Mouse (Mus musculus): ENCODE data around the gene Pitx2.
A peak's percentile ranks its signal among the peaks of the same experiment; 100 is the strongest.

Pitx2 gene

DNA sequence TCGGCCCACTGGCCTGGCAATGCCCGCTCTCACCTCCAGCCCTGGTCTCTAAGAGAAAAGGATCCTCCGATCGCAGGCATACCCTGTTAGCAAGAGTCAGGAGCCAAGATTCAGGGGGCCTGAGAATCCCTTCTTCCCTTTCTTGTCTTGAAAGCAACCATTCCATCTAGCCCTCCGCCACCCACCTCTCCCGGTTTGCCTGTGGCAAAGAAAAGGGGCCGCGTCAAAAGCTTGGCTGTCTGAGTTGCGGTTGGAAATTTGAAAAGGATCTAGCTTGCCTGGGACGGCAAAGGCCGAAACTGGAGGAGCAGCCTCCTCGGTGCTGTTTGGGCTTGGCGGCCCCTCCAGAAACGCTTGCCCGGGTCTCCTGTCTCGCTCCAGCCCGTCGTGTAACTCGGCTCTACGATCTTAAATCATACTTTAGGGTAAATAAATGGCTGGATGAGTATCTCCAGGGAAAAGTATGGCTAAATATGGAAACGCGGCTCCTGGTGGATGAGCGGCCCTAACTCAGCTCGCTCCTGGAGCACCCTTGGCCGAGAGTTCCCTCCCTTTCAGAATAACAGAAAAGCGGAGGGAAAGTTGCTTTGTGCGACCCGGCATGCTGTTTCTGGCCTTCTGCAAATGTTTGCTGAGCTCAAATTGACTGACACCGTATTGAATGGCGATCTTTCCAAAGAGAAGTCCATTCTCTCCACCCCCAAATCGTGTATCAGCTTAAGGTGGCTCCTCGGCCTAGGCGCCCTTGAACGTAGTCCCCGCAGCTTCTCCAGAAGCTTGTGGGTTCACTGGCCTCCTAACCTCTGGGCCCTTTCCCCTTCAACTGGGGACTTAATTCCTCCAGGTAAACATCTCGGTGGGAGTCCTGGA lies 3.4 kb downstream of the Pitx2 start:
- no peak for DNase-seq

DNA sequence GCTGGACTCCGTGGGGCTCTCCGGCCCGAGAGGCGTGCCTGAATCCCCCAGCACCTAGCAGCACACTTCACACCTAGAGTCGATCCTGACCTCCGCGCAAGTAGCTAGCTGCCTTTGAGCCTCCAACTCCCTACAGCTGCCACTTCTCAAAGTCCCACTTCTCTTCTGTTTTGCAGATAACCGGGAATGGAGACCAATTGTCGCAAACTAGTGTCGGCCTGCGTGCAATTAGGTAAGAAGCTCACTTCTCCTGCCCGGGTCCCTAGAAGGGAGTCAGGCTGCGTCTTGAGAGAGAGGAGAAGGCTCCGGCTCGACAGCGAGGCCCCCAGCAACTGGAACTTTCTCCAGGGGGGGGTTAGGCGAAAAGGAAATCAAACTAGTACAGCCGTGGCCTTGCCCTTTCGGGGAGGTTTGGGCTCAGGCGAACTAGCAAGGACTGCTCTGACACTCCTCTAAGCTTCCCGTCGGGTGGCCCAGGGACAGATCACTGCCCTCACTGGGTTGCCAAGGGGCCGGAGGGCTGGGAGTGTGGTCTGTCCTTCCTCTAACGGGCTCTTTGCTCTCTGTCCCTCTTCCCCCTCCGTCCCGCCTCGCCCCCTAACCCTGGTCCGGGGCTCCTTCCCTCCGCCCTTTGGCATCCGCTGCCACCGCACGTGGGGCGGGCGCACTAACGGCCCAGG lies 4.2 kb downstream of the Pitx2 start:
- no peak for DNase-seq

DNA sequence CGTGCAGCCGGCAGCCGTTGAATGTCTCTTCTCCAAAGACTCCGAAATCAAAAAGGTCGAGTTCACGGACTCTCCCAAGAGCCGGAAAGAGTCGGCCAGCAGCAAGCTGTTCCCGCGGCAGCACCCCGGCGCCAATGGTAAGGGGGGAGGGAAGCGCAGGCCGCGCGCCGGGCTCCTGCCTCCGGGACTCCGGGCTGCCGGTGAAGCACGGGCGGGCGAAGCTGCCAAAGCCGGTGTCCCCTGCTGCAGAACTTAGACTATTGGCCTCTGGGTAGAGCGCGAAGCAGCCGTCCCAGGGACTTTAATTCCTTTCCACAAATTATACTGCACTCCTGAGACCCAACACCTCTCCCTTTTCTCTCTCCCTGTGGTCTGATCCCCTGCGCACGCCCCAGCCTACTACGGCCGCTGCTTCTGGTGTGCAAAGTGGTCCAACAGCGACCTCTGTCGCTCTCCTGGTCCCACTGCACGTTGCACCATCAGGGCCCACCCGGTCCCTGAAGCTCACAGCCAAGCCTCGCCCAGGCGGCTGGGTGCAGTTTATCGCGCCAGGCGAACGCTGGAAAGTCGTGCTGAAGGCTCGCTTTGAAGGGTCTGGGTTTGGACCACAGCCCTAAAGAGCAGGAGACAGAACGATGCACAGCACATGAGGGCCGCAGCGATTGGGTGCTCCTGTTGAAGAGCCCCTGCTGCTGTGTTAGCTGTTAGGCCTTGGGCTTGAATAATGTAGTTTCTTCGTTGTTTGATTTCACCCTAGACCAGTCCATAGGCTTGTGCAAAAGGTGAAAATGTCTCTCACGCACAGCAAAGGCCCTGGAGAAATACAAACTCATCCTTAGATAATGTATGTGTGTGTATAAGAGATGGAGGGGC lies 5.0 kb downstream of the Pitx2 start:
- no peak for DNase-seq

DNA sequence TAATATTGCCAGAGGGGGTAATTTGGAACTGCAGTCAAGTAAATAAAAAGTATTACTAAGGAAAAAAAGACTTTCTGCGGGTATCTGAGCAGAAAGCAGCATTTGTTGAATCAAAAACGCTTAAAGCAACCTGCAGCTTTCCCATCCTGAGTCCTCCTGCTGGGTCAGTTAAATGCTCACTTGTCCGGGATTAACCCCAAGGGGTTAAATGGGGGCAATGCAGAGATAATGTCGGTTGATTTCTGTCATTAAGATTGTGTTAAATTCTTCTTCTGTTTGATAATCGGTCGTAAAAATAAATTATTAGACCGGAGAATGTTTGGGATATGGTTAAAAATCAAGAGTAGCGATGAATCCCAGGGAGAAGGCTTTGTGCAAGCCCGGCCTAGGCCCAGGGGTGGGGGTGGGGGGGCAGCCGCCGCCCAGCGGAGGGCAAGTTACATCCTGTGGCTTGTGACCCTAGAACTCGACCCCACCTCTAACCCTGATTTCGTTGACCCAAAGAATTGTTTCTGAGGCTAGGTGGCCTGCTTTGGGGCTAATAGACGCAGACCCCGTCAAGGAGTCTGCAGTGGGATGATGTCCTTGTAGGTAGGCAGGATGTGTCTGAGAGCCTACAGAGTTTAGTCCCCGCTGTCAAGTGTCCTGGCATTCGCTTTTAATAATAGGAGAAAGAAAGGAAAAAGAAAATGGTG lies 6.0 kb downstream of the Pitx2 start:
- DNase-seq, result no peak

DNA sequence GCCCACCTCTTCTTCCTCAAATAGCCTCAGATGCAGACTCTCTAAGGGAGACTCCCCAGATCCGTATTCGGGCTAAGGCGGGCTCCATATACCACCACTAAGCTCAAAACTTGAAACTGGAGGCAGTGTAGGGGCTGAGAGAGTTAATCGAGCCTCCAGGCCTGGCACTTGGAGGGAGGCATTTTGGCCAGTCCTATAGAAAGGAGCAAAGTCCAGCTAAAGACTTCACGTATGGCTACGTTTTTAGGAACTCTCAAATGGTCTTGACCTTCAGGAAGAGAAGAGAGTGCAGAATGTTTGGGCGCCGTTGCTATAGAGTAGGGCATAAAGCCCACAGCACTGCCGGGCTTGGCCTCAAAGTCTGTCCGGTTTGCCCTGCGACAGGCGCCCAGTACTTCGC lies 7.1 kb downstream of the Pitx2 start:
- no peak for DNase-seq

DNA sequence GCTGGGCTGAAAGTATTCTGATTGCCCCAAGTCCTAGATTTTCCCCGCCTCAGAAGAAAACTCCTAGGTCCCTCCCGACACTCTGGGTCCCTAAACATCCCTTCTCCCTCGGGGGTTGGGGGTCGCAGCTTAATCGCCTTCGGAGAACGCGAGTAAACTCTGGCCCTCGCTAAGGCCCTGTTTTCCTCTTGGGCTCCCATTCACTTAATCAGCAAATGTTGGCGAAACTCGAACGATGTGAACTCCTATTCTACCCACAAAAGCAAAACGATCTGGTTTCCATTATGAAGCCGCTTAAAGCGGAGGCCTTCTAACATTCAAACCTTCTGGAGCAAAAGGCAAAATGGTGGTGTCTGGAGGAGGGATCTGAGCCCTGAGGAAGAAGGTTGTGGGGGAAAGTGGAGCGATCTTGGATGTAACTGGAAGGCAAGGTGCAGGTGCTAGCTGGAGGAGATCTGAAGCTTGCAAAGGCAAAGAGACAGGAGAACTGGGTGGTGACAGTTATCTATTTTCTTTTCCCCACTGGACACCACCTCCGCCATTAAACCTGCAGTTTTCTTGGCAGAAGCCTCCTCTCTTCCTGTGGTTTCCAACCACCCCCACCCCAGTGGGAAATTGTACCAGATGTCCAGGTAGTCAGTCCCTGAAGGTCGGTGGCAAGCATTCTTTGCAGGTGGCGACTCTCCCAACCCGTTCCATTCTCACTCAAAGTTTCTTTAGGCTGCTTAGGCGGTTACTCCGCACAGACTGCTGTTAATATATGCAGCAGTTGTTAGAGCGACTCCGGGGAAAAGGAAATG lies 7.8 kb downstream of the Pitx2 start:
- no peak for DNase-seq

DNA sequence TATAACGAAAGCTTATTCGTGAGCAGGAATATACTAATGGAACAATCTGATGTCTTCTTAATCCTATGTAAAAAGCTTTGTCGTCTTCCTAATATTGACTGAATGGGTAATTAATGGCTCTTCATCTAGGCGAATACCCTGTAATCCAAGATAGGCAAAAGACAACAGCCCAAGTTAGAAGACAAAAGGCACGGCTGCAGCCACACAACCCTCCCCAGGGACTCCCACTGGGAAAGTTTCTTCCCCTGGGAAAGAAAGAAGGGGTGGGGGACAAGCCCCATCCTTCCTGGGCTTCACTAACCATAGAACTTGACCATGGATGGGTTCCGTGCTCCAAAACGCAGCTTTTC lies 8.3 kb downstream of the Pitx2 start:
- DNase-seq, result no peak

DNA sequence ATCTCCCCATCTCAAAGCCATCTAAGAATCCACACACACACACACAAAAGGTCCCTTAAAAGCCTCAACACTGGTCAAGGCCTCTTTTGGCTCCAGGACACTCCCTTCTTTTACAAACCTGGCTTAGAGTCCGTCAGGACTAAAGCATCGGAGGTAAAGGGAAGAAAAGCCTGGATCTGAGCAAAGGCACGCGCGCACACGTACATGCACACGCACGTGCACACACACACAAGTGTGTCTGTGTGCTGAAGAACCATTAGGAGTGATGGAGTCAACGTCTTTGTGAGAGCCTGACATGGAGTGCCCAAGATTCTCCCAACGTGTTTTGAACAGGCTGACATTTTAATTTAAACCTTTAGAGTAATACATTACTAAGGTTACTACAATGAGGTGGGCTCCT lies 8.7 kb downstream of the Pitx2 start:
- no peak for DNase-seq

DNA sequence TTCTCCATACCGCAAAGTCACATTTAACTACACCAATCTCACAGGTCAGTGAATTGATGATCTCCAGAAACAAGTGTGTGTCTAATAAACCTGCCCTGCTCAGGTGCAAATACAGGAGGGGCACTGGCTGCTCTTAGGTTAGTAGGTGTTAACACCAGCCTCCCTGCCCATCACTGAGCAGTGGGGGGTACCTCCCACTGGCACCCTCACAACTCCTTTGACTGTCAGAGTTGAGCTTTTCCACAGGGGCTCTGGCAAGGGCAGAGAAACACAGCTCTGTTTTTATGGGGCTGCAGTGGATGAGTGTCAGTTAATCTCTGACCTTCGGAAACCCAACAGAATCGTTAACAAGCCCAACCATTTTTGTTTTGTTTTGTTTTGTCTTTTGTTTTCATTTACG lies 9.6 kb downstream of the Pitx2 start:
- DNase-seq, result no peak

DNA sequence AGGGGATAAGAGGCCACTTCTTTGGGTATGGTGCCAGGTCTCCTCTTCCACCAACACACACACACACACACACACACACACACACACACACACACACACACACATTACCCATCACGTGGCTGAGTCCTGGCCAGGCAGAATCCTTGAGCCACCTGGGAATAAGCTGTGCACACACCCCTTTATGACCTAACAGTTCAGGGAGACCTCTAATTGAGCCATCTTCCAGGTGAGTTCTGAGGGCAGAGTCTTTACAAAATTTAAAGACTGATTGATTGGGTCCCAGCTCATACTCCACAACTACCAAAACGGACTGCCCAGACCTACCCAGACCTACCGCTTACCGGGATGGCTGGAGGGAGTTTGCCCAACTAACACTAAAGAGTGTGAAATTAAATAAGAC lies 10.1 kb downstream of the Pitx2 start:
- no peak for DNase-seq

DNA sequence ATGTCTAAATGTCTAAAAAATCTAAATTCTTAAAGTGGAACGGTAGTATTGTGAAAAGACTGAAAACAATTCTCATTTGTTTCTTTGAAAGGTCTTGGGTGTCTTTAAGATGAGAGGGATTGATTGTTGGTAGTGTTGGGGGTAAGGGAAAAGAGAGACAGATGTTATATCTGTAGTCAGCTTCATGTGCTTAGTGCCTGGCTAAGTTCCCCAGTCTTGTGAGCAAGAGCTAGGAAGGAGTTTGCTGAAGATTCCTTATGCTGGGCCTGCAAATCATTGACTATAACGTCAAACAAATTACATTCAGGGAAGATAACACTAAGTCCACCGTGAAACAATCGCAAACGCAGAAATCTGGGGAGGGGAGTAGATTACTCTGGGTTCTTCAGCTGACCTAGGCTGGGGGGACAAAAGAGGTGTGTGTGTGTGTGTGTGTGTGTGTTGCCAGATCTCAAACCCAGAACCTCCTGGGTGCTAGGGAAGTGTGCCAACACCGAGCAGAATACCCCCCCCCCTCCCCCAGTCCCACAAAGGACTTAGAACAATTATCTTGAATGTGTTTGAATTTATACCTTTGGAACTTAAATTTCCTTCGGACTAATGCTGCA lies 12.5 kb downstream of the Pitx2 start:
- DNase-seq, result no peak

DNA sequence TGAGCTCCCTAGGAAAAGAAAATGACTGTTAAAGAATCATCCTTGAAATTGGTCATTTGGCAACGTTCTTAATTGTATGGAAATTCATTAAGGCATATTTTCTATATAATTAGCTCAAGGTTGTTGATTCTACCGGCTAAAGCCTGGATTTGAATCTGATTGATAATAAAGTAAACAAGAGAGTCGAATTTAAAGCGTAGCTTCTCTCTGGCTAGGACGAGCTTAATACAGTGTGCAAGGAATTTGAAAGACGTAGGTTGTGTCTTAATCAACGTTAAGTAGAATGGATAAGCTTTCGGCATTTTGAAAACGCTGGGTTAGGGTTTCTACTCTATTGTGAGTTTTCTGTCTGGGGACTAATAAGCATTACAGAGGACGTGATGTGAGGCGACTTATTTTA lies 13.1 kb downstream of the Pitx2 start:
- no peak for DNase-seq

DNA sequence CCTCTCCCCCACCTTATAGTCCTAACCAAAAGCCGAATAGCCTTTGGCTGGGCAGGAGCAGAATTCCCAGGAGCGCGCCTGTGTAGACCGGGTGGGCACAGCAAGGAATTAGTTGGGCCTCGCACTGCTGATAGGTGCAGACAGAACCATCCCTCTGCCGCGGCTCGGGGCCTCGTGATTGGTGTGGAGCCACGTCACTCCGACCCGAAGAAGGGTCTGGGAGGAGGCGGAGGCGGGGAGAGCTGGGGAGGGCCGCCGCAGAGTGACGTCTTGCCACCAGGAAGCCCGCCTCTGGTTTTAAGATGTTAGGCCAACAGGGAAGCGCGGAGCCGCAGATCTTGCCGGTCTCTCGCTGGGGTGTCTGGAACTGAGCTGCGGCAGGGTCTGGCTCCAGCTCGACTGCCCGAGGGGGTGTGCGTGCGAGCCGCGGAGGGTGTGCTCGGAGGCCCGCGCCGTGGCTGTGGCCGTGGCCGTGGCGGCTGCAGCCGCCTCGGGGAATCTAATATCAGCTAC lies 14.0 kb downstream of the Pitx2 start:
- peak; percentile 34 to 52 for DNase-seq

DNA sequence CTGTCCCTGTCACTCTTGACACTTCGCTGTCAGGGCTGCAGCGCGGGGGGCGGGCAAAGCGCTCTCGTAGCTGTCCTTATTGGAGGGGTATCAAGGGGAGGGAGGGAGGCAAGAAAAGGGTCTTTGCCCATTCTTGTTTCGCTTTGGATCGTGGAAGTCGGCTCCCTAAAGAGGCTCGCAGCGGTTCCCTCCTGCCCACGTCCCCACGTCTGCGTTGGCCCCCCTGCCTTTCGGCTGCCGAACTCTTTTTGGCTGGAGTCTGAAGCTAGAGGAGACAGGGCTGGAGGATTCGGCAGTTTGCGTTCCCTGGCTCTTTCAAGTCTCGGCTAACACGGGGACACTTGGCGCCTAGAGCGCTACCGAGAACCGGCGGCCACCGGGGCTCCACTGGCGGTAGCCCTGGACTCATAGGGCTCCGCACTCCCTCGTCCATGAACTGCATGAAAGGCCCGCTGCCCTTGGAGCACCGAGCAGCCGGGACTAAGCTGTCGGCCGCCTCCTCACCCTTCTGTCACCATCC lies 14.5 kb downstream of the Pitx2 start:
- DNase-seq, result peak in 1 of 2 experiments; percentile 3

DNA sequence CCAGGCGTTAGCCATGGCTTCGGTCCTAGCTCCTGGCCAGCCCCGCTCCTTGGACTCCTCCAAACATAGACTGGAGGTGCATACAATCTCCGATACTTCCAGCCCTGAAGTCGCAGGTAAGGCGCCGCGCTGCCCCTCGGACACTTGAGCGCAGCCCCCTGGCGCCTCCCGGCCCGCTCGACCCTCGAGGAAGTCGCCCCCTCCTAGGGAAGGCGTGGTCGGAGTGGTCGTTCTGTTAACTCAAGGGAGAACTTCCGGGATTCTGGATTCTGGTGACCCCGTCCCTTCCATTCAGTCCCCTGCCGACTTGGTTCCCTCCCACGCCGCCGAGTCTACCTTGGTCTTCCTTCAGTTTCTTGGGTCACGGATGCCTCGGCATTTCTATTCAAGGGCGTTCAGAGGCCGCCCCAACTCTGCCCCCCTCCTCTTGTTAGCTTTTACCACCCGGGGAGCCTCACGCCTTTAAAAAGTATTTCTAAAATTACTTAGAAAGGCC lies 15.0 kb downstream of the Pitx2 start:
- DNase-seq, result peak in 1 of 2 experiments; percentile 2

DNA sequence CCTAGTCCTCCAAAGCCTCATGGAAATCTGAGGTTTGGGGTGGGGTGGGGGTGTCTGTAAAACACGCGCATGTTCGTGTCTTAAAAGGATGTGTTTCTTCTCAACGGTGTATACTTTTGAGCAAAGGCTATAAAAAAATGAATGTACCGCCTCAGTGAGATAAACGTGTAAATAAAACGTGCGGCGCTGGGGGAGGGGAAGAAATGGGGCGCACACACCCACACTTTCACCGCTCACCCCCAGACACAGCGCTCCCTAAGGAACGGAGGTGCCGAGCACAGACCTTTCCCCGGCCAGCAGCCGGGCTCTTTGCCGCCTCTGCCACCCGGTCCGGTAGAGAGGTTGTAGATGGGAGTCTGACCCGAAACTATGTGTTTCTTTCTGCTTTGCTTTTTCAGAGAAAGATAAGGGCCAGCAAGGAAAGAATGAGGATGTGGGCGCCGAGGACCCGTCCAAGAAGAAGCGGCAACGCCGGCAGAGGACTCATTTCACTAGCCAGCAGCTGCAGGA lies 15.6 kb downstream of the Pitx2 start:
- DNase-seq, result peak in 1 of 2 experiments; percentile 1

DNA sequence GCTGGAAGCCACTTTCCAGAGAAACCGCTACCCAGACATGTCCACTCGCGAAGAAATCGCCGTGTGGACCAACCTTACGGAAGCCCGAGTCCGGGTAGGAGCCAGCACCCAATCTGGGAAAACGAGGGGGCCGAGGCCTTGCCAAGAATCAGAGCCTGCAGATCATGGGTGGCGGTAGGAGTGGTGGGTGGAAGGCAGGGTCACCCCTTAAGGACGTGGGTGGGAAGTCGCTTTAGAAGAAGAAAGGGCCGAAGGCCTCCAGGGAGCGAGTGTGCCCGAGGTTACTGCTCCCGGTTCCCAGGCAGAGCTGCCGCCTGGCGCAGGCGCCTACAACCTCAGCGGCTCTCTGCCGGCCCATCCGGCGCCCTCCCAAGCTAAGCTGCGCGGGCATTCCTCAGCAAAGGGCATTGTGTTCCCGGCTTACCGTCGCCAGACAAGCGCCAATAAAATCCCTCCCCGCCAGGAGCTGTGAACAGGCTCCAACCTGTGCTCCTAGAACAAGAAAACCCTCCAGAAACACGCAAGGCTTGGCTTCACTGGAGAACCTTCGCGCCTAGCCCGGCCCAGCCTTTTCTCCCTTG lies 16.2 kb downstream of the Pitx2 start:
- DNase-seq, result peak in 1 of 2 experiments; percentile 6

DNA sequence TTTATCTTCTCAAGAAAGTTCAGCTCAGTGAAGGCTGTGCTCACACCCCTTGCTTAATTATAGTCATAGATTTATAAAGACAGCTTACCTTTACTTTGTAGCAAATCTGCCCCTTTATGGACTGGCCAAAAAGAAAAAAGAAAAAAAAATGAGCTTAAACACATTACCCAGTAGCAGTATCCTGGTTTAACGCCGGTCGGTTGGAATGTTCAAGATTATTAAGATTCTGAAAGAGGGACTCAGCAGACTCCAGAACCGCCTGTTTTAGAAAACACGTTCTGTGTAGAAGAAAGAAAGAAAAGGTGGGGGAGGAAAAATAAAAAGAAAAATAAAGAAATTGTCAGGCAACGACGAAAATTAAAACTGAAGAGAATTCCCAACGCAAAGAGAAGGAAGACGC lies 16.8 kb downstream of the Pitx2 start:
- DNase-seq, result no peak

DNA sequence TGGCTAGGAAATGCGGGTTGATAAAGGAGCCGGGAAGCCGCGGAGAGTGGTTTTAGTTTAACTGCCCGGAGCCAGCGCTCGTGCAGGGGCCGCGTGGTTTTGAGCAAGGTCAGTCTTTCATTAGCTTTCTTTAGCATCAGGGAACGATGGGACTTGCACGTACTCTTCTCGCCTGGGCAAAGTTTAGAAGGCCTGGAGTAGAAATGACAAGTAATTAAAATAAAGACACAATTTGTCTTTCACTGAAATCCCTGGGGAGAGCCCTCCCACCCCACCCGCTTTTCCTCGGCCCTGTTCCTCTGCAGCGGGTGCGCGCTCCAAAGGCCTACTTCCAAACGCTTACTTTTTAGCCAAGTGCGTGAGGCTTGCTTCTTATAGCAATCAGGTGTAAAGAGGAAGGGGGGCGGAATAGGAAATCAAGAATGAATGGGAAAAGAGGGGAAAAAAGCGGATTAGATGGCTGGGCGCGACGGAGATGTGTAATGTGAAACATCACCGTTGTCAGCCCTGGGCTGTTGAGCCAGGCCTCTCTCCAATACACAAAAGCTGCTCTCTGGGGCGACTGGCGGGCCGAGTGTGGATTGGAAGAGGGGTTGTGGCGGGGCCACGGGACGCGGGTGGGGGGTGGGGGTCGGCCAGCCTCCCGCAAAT lies 17.4 kb downstream of the Pitx2 start:
- no peak for DNase-seq

All from spleen, adult 18-20 months (tissue).